Mouse (Mus musculus) megakaryocyte, embryonic 14.5 days (primary cell): ENCODE results near the gene Srsf5.

Experiments
- FLI1 ChIP-seq: IDR thresholded peaks from 2 replicates; pipeline ENCODE4 v1.6.1; 2012; ENCODE audit warnings: low read length, inconsistent platforms, mixed read lengths
- GATA1 ChIP-seq: IDR thresholded peaks from 3 replicates; pipeline ENCODE4 v1.6.1; 2012; ENCODE audit warnings: mixed read lengths, low read length, inconsistent platforms, borderline replicate concordance

GRCm38 (mm10) chr12:80930141-80930540, 15.2 kb upstream of the Srsf5 start:
- TF ChIP-seq GATA1 (no peak), FLI1 (no peak)
